Mouse (Mus musculus) olfactory bulb, adult 2 months (tissue): ENCODE data around the gene Primpol. TPM values are rescaled to one million over a fixed set of nuclear protein-coding genes. Genes with fewer than 3 reads are reported as not detected.
A peak's percentile ranks its signal among the peaks of the same experiment; 100 is the strongest.

Experiments
- H3K27ac ChIP-seq: fragments of 200-500 bp; 2 replicates; pipeline ENCODE4 v1.5.1; 2012; ENCODE audit warnings: low read depth, low read length; ENCODE audit not compliant: insufficient read depth
- H3K4me1 ChIP-seq: fragments of 200-500 bp; 2 replicates; pipeline ENCODE4 v1.6.1; 2012; ENCODE audit warnings: low read length; ENCODE audit not compliant: control insufficient read depth, insufficient read depth
- H3K4me3 ChIP-seq: fragments of 200-500 bp; 2 replicates; pipeline ENCODE4 v1.5.1; 2012; ENCODE audit warnings: mild to moderate bottlenecking, low read depth, low read length, moderate library complexity; ENCODE audit not compliant: insufficient read depth
- CTCF ChIP-seq: fragments of 200-500 bp; IDR thresholded peaks from 2 replicates; pipeline ENCODE4 v1.5.1; 2012; ENCODE audit warnings: low read depth, mild to moderate bottlenecking, low read length, moderate library complexity; ENCODE audit not compliant: insufficient read depth
- POLR2A ChIP-seq: fragments of 200-500 bp; IDR thresholded peaks from 2 replicates; pipeline ENCODE4 v1.6.1; 2012; ENCODE audit warnings: mild to moderate bottlenecking, low read depth, low read length, moderate library complexity; ENCODE audit not compliant: insufficient read depth
- WGBS: fragments of 180-500 bp; shearing (Covaris S2); methylation state at CpG from one replicate; pipeline ENCODE4 v1.1.7; 2018; 5-methylcytosine and 5-hydroxymethylcytosine counted together
- polyA plus RNA-seq: library from polyadenylated mRNA; stranded (reverse); fragments of >200 nt; gene quantifications from 2 replicates; pipeline ENCODE4 v1.2.4, GENCODE M21; 2012; ENCODE audit warnings: low replicate concordance; ENCODE audit not compliant: missing spikeins, insufficient read depth, insufficient read length

Primpol gene
- polyA plus RNA-seq, 1 experiment: not detected

DNA sequence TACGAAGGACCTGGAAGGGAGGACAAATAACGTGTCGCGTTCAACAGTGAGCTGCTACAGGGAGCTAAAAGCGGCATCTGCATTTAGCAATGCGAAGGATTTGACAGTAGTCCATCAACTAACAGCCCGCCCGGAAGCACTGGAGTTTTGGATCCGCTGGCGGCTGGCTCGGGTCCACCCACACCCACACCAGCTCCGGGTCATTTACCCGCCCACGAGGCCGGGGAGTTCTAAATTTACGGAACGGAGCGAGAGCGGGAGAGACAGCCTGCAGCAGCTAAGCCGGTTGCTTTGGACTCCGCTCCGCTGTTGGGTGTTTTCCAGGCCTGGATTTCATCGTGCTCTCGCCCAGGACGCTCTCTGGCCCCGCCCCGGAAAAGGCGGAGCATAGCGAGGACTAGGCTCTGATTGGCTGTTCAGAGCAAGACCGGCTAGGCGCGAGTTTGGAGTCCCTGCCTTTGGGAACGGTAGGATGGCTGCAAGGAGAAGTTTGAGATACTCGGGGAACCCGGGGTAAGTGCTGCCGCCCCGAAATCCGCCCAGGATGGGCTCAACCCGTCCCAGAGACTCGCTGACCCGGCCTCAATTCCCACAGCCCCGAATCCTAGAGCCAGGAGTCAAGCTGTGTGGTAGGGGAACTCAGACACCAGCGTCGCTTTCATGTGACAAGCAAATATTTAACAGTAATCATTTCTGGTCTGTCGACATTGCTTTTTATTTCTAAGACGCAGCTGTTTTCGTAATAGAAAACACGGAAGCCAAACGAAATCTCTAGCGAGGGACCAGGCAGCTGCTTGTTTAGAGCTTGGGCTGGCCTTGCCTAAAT is 65.2 kb downstream of the Primpol start, which contains the start of gene Cenpu:
Gene Cenpu, plus strand, starts transcription at position 414 of the 826 bp plus-strand sequence.
- H3K27ac ChIP-seq: peak within 1 kb of the TSS; percentile 89
- peak within 1 kb of the TSS; percentile 90 for H3K4me3 ChIP-seq
- TF ChIP-seq CTCF (no peak), POLR2A (0 out of 2 replicates have a peak, but pooled peaks have one; percentile 39)
- WGBS: under 1% methylated on average over 50 of the region's 50 CpGs
- no peaks in the 10 kb centered on the region for H3K4me1 ChIP-seq

DNA sequence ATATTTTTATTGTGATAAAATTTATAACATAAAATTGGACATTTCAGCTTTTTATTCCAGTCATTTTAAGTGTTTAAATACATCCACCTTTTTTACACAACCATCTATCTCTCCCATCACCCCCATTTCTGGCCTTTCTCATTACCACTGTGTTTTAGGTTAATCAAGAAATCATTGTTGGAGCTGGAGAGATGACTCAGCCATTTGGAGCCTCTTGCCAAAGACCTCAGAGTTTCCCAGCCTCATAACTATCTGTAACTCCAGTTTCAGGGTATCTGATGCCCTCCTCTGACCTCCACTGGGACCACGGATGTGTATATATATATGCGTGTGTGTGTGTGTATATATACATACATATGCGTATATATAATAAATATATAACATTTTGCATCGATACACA is 66.0 kb downstream of the Primpol start:
- 45% methylated on average over 4 of the region's 4 CpGs for WGBS
- Histone ChIP-seq H3K27ac (no peak overlapping the region), H3K4me1 (no peaks in the 10 kb centered on the region), H3K4me3 (no peak overlapping the region)
- TF ChIP-seq POLR2A (no peak), CTCF (no peak)

DNA sequence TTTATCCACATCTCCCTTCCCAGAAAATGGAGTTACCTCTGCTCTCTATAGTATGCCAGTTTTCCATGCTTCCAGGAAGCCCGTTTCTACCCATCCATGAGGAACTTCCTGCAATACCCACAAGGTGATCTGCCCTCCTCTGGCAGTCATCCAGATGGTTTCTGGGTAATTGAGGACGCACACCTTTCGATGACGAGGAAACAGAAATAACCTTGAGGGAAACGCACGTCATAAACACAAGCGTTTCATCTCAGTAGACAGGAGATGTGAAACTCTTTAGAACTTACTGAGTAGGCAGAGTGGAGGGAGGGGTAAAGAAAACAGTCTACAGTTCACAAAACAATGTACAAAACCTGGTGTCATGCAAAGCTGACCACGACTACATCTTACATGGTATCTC is 67.0 kb downstream of the Primpol start:
- TF ChIP-seq CTCF (no peak), POLR2A (no peak)
- Histone ChIP-seq H3K4me1 (no peaks in the 10 kb centered on the region), H3K4me3 (no peak overlapping the region), H3K27ac (no peak overlapping the region)
- WGBS: 83% methylated on average over 8 of the region's 8 CpGs

- TF ChIP-seq CTCF: no peak
- no peak for TF ChIP-seq POLR2A
- Histone ChIP-seq H3K4me3 (no peak overlapping the region), H3K27ac (no peak overlapping the region), H3K4me1 (no peaks in the 10 kb centered on the region)
- 46% methylated on average over 4 of the region's 4 CpGs for WGBS
Measured at GRCm38 (mm10) chr8:46547245-46547644, 69.8 kb downstream of the Primpol start.

DNA sequence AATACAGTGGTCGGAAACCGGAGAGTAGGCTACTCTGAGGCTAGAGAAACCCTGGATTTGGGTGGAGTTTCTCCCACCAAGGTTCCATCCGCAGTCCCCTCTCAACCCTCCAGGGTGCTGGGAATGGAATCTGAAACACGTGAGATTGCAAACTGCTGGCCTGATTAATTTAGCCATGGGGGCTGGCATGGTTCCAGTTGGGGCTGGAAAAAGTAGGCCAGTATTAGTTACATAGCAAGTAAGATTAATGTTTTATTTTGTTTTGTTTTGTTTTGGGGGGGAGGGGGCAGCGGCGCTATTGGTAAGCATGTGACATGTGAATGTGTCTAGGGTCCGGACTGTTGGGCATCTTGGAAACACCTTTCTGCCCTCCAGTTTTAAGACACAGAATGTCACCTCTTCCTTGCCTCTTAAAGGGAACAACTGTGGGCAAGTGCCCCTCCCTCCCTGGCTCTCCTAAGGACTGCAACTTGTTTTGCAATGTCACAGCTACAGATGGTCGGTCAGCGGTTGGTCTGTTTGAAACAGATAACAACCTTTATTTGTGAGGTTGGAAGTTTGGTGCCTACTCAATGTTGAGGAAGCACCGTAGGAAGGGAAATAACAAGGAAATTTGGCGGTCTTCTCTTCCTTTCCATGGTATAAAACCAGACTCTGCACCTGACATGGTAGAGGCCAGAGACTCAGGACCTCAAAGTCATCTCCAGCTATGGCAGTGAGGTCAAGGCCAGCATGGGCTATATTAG is 70.4 kb downstream of the Primpol start:
- WGBS: 73% methylated on average over 11 of the region's 11 CpGs
- Histone ChIP-seq H3K4me1 (no peaks in the 10 kb centered on the region), H3K27ac (no peak overlapping the region), H3K4me3 (no peak overlapping the region)
- TF ChIP-seq POLR2A (no peak), CTCF (no peak)

DNA sequence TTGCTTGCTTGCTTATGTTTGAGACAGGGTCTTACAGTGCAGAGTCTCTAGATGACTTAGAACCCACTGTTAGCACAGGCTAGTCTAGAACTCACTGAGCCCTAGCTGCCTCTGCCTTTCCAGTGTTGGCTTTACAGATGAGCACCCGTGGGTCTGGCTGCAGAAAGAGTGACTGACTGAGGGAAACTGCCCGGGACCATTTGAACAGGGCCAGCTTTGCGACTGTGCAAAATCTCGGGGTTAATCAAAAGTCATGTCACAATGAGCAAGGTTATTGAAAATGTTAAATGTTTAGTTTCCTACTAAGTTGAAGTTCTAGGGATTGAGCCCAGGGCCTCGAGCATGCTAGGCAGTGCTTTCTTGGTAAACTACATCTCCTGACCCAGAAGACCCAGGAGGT is 71.2 kb downstream of the Primpol start:
- Histone ChIP-seq H3K27ac (no peak overlapping the region), H3K4me3 (no peak overlapping the region), H3K4me1 (no peaks in the 10 kb centered on the region)
- 77% methylated on average over 5 of the region's 5 CpGs for WGBS
- TF ChIP-seq POLR2A (no peak), CTCF (no peak)

DNA sequence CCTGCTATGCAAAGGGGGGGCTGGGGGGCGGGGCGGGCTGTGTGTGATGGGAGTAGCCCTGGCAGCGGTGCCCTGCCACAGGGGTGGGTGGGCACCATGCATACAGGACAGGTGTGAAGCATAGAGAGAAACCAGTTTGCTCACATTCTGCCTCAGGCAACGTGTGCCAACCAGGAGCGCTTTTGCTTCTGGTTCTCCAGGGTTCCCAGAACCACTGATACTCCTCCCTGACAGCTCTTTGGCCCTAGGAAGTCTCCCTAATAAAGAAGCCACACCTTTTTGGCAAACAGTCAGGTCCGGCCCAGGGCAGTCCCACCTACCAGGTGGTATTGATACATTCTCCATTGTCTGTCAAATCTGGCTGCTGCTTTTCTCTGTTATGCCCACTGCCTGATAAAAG is 73.3 kb downstream of the Primpol start:
- no peak overlapping the region for H3K27ac ChIP-seq
- no peak overlapping the region for H3K4me3 ChIP-seq
- TF ChIP-seq POLR2A (no peak), CTCF (no peak)
- H3K4me1 ChIP-seq: no peaks in the 10 kb centered on the region
- 66% methylated on average over 6 of the region's 6 CpGs for WGBS

DNA sequence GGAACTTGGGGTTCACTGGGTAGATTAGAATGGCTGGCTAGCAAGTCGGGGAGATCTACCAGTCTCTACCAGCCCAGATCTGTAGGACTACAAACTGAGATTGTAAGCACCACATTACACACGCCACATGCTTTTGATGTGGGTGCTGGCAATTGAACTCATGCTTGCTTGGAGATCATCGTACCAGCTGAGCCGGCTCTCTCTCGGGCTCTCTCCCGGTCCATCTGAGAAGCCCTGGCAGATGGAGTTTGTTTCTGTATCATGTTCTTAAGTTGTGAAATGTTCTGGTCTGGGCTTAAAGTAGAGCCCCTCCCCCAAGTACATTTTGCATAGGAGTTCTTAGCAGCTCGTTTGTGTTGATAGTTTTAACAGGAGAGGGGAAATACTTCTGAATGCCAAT is 73.8 kb downstream of the Primpol start:
- TF ChIP-seq POLR2A (no peak), CTCF (no peak)
- Histone ChIP-seq H3K27ac (no peak overlapping the region), H3K4me3 (no peak overlapping the region), H3K4me1 (no peaks in the 10 kb centered on the region)
- WGBS: 71% methylated on average over 7 of the region's 7 CpGs

DNA sequence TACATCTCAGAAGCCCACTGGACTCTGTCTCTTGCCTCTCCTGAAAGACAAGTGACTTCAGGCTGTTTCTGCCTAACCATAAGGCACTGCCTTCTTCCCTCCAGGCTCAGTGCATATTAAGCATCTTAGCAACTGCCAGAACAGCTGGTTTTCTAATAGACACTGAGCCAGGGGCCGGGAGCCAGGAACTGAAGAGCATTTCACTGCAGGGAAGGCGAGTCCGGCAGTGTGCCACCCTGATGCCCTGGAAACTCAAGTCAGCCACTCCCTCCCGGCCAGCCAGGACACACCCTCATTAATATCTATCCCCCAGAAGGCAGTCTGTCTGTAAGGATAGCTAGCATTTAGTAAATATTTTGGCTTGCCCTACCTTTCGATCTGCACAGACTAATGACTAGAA is 77.3 kb downstream of the Primpol start:
- TF ChIP-seq POLR2A (no peak), CTCF (no peak)
- H3K27ac ChIP-seq: no peak overlapping the region
- no peak overlapping the region for H3K4me3 ChIP-seq
- H3K4me1 ChIP-seq: 0 out of 2 replicates have a peak, but pooled peaks cover 2% of the 10 kb centered on the region
- 19% methylated on average over 5 of the region's 5 CpGs for WGBS
